Mouse (Mus musculus) midbrain, embryonic 16.5 days (tissue): ENCODE results near the gene Dbi. TPM values are rescaled to one million over a fixed set of nuclear protein-coding genes. Genes with fewer than 3 reads are reported as not detected.

Source experiments
- ATAC-seq: fragments of 200-750 bp; cut with Nextera tagmentation; 2 replicates; pipeline ENCODE4 v1.8.0; 2017; ENCODE audit warnings: moderate TSS enrichment
- H3K27ac ChIP-seq: fragments of 300-500 bp; sonication (generic); 2 replicates; pipeline ENCODE4 v1.5.1; 2014; ENCODE audit warnings: mild to moderate bottlenecking, low read length, mixed read lengths
- H3K27me3 ChIP-seq: fragments of 300-500 bp; sonication (generic); 2 replicates; pipeline ENCODE4 v1.6.1; 2014; ENCODE audit warnings: low read depth, low read length, mixed read lengths; ENCODE audit not compliant: control insufficient read depth, insufficient read depth
- H3K36me3 ChIP-seq: fragments of 300-500 bp; sonication (generic); 2 replicates; pipeline ENCODE4 v1.6.1; 2014; ENCODE audit warnings: mild to moderate bottlenecking, low read length, moderate library complexity, mixed read lengths; ENCODE audit not compliant: control insufficient read depth, insufficient read depth
- H3K4me1 ChIP-seq: fragments of 300-500 bp; sonication (generic); 2 replicates; pipeline ENCODE4 v1.6.1; 2014; ENCODE audit warnings: mild to moderate bottlenecking, low read length, mixed read lengths; ENCODE audit not compliant: control insufficient read depth, insufficient read depth
- H3K4me2 ChIP-seq: fragments of 300-500 bp; sonication (generic); 2 replicates; pipeline ENCODE4 v1.6.1; 2014; ENCODE audit warnings: mild to moderate bottlenecking, low read length, mixed read lengths
- H3K4me3 ChIP-seq: fragments of 300-500 bp; sonication (generic); 2 replicates; pipeline ENCODE4 v1.5.1; 2014; ENCODE audit warnings: low read depth, mild to moderate bottlenecking, low read length, moderate library complexity, mixed read lengths
- H3K9ac ChIP-seq: fragments of 300-500 bp; sonication (generic); 2 replicates; pipeline ENCODE4 v1.6.1; 2014; ENCODE audit warnings: low read depth, low read length, mixed read lengths
- H3K9me3 ChIP-seq: fragments of 300-500 bp; sonication (generic); replicated peaks from 2 replicates; pipeline ENCODE4 v1.6.1; 2014; ENCODE audit warnings: mild to moderate bottlenecking, low read length, mixed read lengths; ENCODE audit not compliant: control insufficient read depth, poor library complexity, severe bottlenecking
- WGBS: fragments of 180-500 bp; shearing (Covaris S2); extraction: QIAGEN DNeasy Blood & Tissue Kit; methylation state at CpG from one replicate; pipeline ENCODE4 v1.1.7; 2014; 5-methylcytosine and 5-hydroxymethylcytosine counted together
- polyA plus RNA-seq: library from polyadenylated mRNA; unstranded; fragments of >200 nt; fragmentation: Nextera tagmentation; extraction: Ambion mirVana; gene quantifications from 2 replicates; pipeline ENCODE4 v1.2.1, GENCODE M21; 2015

Gene Dbi
- polyA plus RNA-seq, 1 experiment from 2014 or later, result 1,233 TPM

GRCm38 (mm10) chr1:120125471-120125870 lies 4.6 kb upstream of the Dbi start:
- WGBS, result 79% methylated on average over 6 of the region's 6 CpGs
- H3K4me1 ChIP-seq, result peaks cover 5% of the 10 kb centered on the region; the same call in 1 of the 2 replicates
- no peak overlapping the region for H3K9ac ChIP-seq
- no peak for ATAC-seq
- no peak overlapping the region for H3K4me2 ChIP-seq
- no peak overlapping the region for H3K4me3 ChIP-seq
- H3K27ac ChIP-seq, result no peak overlapping the region
- no peaks in the 10 kb centered on the region for H3K36me3 ChIP-seq
- H3K27me3 ChIP-seq, result no peaks in the 10 kb centered on the region
- no peaks in the 10 kb centered on the region for H3K9me3 ChIP-seq

GRCm38 (mm10) chr1:120124839-120125238 lies 4.0 kb upstream of the Dbi start:
- H3K27me3 ChIP-seq, result no peaks in the 10 kb centered on the region
- H3K9ac ChIP-seq, result no peak overlapping the region
- H3K9me3 ChIP-seq, result no peaks in the 10 kb centered on the region
- no peaks in the 10 kb centered on the region for H3K36me3 ChIP-seq
- WGBS, result 71% methylated on average over 4 of the region's 4 CpGs
- H3K4me1 ChIP-seq, result peaks cover 9% of the 10 kb centered on the region
- H3K27ac ChIP-seq, result no peak overlapping the region
- no peak overlapping the region for H3K4me3 ChIP-seq
- H3K4me2 ChIP-seq, result no peak overlapping the region
- ATAC-seq, result no peak

GRCm38 (mm10) chr1:120122634-120123383 lies 1.9 kb upstream of the Dbi start:
- ATAC-seq, result no peak
- Histone ChIP-seq H3K4me3 (no peak overlapping the region), H3K36me3 (no peaks in the 10 kb centered on the region), H3K9ac (no peak overlapping the region), H3K27me3 (no peaks in the 10 kb centered on the region), H3K4me1 (peaks cover 20% of the 10 kb centered on the region), H3K9me3 (no peaks in the 10 kb centered on the region), H3K27ac (no peak overlapping the region), H3K4me2 (no peak overlapping the region)
- 96% methylated on average over 8 of the region's 8 CpGs for WGBS

GRCm38 (mm10) chr1:120121930-120122530 lies 1.2 kb upstream of the Dbi start:
- Histone ChIP-seq H3K4me1 (peaks cover 20% of the 10 kb centered on the region), H3K4me2 (peak overlapping the region; percentile 60), H3K27me3 (no peaks in the 10 kb centered on the region), H3K4me3 (peak overlapping the region; percentile 60), H3K27ac (no peak overlapping the region; the same call in 1 of the 2 replicates), H3K9me3 (no peaks in the 10 kb centered on the region), H3K36me3 (no peaks in the 10 kb centered on the region), H3K9ac (no peak overlapping the region)
- 91% methylated on average over 9 of the region's 9 CpGs for WGBS
- no peak for ATAC-seq

GRCm38 (mm10) chr1:120120141-120120968 lies 523 bp downstream of the Dbi start:
- H3K36me3 ChIP-seq, result no peaks in the 10 kb centered on the region
- 4% methylated on average over 24 of the region's 24 CpGs for WGBS

GRCm38 (mm10) chr1:120119389-120119788 lies 1.5 kb downstream of the Dbi start:
- Histone ChIP-seq H3K4me3 (peak overlapping the region; percentile 60), H3K27ac (0 out of 2 replicates have a peak overlapping the region, but pooled peaks have one; percentile 14), H3K27me3 (no peaks in the 10 kb centered on the region), H3K4me2 (peak overlapping the region; percentile 60), H3K9ac (peak overlapping the region; percentile 32; the same call in 1 of the 2 replicates), H3K4me1 (peaks cover 20% of the 10 kb centered on the region), H3K9me3 (no peaks in the 10 kb centered on the region; the same call in 1 of the 2 replicates), H3K36me3 (peaks cover 5% of the 10 kb centered on the region)
- no peak for ATAC-seq
- WGBS, result 88% methylated on average over 4 of the region's 4 CpGs

More at GRCm38 (mm10) chr1:120120141-120120968, 523 bp downstream of the Dbi start:
- Histone ChIP-seq H3K4me2 (peak overlapping the region; percentile 60), H3K27me3 (no peaks in the 10 kb centered on the region), H3K4me3 (peak overlapping the region; percentile 60), H3K27ac (peak overlapping the region; percentile 89), H3K9me3 (no peaks in the 10 kb centered on the region), H3K4me1 (peaks cover 20% of the 10 kb centered on the region), H3K9ac (peak overlapping the region; percentile 79)
- peak; percentile 69 for ATAC-seq

- Histone ChIP-seq H3K4me1 (peaks cover 20% of the 10 kb centered on the region), H3K4me2 (peak overlapping the region; percentile 60), H3K27me3 (no peaks in the 10 kb centered on the region), H3K9ac (peak overlapping the region; percentile 32; the same call in 1 of the 2 replicates), H3K9me3 (no peaks in the 10 kb centered on the region; the same call in 1 of the 2 replicates), H3K27ac (peak overlapping the region; percentile 14; the same call in 1 of the 2 replicates), H3K36me3 (peaks cover 8% of the 10 kb centered on the region), H3K4me3 (peak overlapping the region; percentile 60)
- WGBS, result 91% methylated on average over 2 of the region's 2 CpGs
- ATAC-seq, result no peak
Measured at GRCm38 (mm10) chr1:120118854-120119253, 2.0 kb downstream of the Dbi start.

GRCm38 (mm10) chr1:120116106-120116505 lies 4.8 kb downstream of the Dbi start:
- no peaks in the 10 kb centered on the region; the same call in 1 of the 2 replicates for H3K9me3 ChIP-seq
- H3K27me3 ChIP-seq, result no peaks in the 10 kb centered on the region
- peak overlapping the region; percentile 64 for H3K27ac ChIP-seq
- WGBS, result 81% methylated on average over 11 of the region's 11 CpGs
- H3K9ac ChIP-seq, result no peak overlapping the region
- ATAC-seq, result no peak
- no peak overlapping the region; the same call in 1 of the 2 replicates for H3K4me2 ChIP-seq
- peaks cover 13% of the 10 kb centered on the region for H3K36me3 ChIP-seq
- no peak overlapping the region for H3K4me3 ChIP-seq
- peaks cover 15% of the 10 kb centered on the region for H3K4me1 ChIP-seq
